Mouse (Mus musculus): Measurements from ENCODE around the gene Catsper4. TPM values are rescaled to one million over a fixed set of nuclear protein-coding genes. Genes with fewer than 3 reads are reported as not detected.

Catsper4 gene
- polyA plus RNA-seq, 1 experiment: not detected

GRCm38 (mm10) chr4:134199371-134199770 lies 27.8 kb downstream of the Catsper4 start:
- TF ChIP-seq FLI1 (IDR thresholded peaks at IDR 0.05; ENCODE audit: low read length) (no peak), GATA1 (IDR thresholded peaks at IDR 0.05; ENCODE audit: borderline replicate concordance, low read length) (no peak)
- H3K9me3 ChIP-seq: no peaks in the 10 kb centered on the region
- H3K4me1 ChIP-seq: peaks cover 5% of the 10 kb centered on the region; the same call in 1 of the 2 replicates
- H3K27me3 ChIP-seq (replicated peaks): peaks cover 29% of the 10 kb centered on the region
- H3K4me3 ChIP-seq (replicated peaks): no peak overlapping the region
- H3K36me3 ChIP-seq (replicated peaks; ENCODE audit: low read length): no peaks in the 10 kb centered on the region

- Histone ChIP-seq H3K36me3 (replicated peaks; ENCODE audit: low read length) (peaks cover 5% of the 10 kb centered on the region), H3K4me3 (replicated peaks) (peak overlapping the region; percentile 98)
- no peak for TF ChIP-seq GATA1 (IDR thresholded peaks at IDR 0.05; ENCODE audit: borderline replicate concordance, low read length)
- no peak for TF ChIP-seq FLI1 (IDR thresholded peaks at IDR 0.05; ENCODE audit: low read length)
These were observed 40.9 kb downstream of the Catsper4 start for GRCm38 (mm10) chr4:134186268-134186667.

GRCm38 (mm10) chr4:134185569-134185968 lies 41.6 kb downstream of the Catsper4 start:
- peak overlapping the region; percentile 98 for H3K4me3 ChIP-seq (replicated peaks)
- no peaks in the 10 kb centered on the region for H3K9me3 ChIP-seq
- TF ChIP-seq FLI1 (IDR thresholded peaks at IDR 0.05; ENCODE audit: low read length) (no peak), GATA1 (IDR thresholded peaks at IDR 0.05; ENCODE audit: borderline replicate concordance, low read length) (no peak)

More at GRCm38 (mm10) chr4:134186268-134186667, 40.9 kb downstream of the Catsper4 start:
- H3K4me1 ChIP-seq: peaks cover 31% of the 10 kb centered on the region
- H3K9me3 ChIP-seq: no peaks in the 10 kb centered on the region
- peaks cover 2% of the 10 kb centered on the region for H3K27me3 ChIP-seq (replicated peaks)

GRCm38 (mm10) chr4:134183711-134184110 lies 43.5 kb downstream of the Catsper4 start:
- no peaks in the 10 kb centered on the region for H3K9me3 ChIP-seq
- TF ChIP-seq FLI1 (IDR thresholded peaks at IDR 0.05; ENCODE audit: low read length): no peak
- no peak for TF ChIP-seq GATA1 (IDR thresholded peaks at IDR 0.05; ENCODE audit: borderline replicate concordance, low read length)
- peaks cover 39% of the 10 kb centered on the region for H3K4me1 ChIP-seq
- H3K4me3 ChIP-seq (replicated peaks): no peak overlapping the region
- H3K27me3 ChIP-seq (replicated peaks): no peaks in the 10 kb centered on the region
- H3K36me3 ChIP-seq (replicated peaks; ENCODE audit: low read length): peaks cover 12% of the 10 kb centered on the region

More at GRCm38 (mm10) chr4:134185569-134185968, 41.6 kb downstream of the Catsper4 start:
- peaks cover 12% of the 10 kb centered on the region for H3K36me3 ChIP-seq (replicated peaks; ENCODE audit: low read length)
- peaks cover 38% of the 10 kb centered on the region for H3K4me1 ChIP-seq
- H3K27me3 ChIP-seq (replicated peaks): peaks cover 2% of the 10 kb centered on the region

- H3K9me3 ChIP-seq: no peaks in the 10 kb centered on the region
- peaks cover 12% of the 10 kb centered on the region for H3K36me3 ChIP-seq (replicated peaks; ENCODE audit: low read length)
- H3K4me1 ChIP-seq: peaks cover 47% of the 10 kb centered on the region
- H3K4me3 ChIP-seq (replicated peaks): no peak overlapping the region
- no peaks in the 10 kb centered on the region for H3K27me3 ChIP-seq (replicated peaks)
- TF ChIP-seq FLI1 (IDR thresholded peaks at IDR 0.05; ENCODE audit: low read length) (no peak), GATA1 (IDR thresholded peaks at IDR 0.05; ENCODE audit: borderline replicate concordance, low read length) (no peak)
These were observed 45.4 kb downstream of the Catsper4 start for GRCm38 (mm10) chr4:134181825-134182224.

GRCm38 (mm10) chr4:134181112-134181511 lies 46.1 kb downstream of the Catsper4 start:
- no peak for TF ChIP-seq FLI1 (IDR thresholded peaks at IDR 0.05; ENCODE audit: low read length)
- TF ChIP-seq GATA1 (IDR thresholded peaks at IDR 0.05; ENCODE audit: borderline replicate concordance, low read length): no peak
- Histone ChIP-seq H3K36me3 (replicated peaks; ENCODE audit: low read length) (peaks cover 19% of the 10 kb centered on the region), H3K27me3 (replicated peaks) (no peaks in the 10 kb centered on the region), H3K9me3 (no peaks in the 10 kb centered on the region), H3K4me1 (peaks cover 44% of the 10 kb centered on the region), H3K4me3 (replicated peaks) (no peak overlapping the region)

- no peak overlapping the region for H3K4me3 ChIP-seq (replicated peaks)
- no peaks in the 10 kb centered on the region for H3K27me3 ChIP-seq (replicated peaks)
- peaks cover 43% of the 10 kb centered on the region for H3K36me3 ChIP-seq (replicated peaks; ENCODE audit: low read length)
- TF ChIP-seq FLI1 (IDR thresholded peaks at IDR 0.05; ENCODE audit: low read length) (no peak), GATA1 (IDR thresholded peaks at IDR 0.05; ENCODE audit: borderline replicate concordance, low read length) (no peak)
- H3K4me1 ChIP-seq: peaks cover under 1% of the 10 kb centered on the region; the same call in 1 of the 2 replicates
- no peaks in the 10 kb centered on the region for H3K9me3 ChIP-seq
These were observed 54.8 kb downstream of the Catsper4 start for GRCm38 (mm10) chr4:134172391-134172790.

- Histone ChIP-seq H3K4me1 (peaks cover 4% of the 10 kb centered on the region; the same call in 1 of the 2 replicates), H3K36me3 (replicated peaks; ENCODE audit: low read length) (peaks cover 46% of the 10 kb centered on the region), H3K4me3 (replicated peaks) (no peak overlapping the region), H3K27me3 (replicated peaks) (no peaks in the 10 kb centered on the region), H3K9me3 (no peaks in the 10 kb centered on the region)
- TF ChIP-seq FLI1 (IDR thresholded peaks at IDR 0.05; ENCODE audit: low read length): no peak
- no peak for TF ChIP-seq GATA1 (IDR thresholded peaks at IDR 0.05; ENCODE audit: borderline replicate concordance, low read length)
These were observed 60.3 kb downstream of the Catsper4 start for GRCm38 (mm10) chr4:134166906-134167305.

GRCm38 (mm10) chr4:134165548-134166465 lies 61.4 kb downstream of the Catsper4 start:
- Histone ChIP-seq H3K4me3 (replicated peaks) (no peak overlapping the region), H3K9me3 (no peaks in the 10 kb centered on the region), H3K36me3 (replicated peaks; ENCODE audit: low read length) (peaks cover 38% of the 10 kb centered on the region), H3K27me3 (replicated peaks) (no peaks in the 10 kb centered on the region), H3K4me1 (peaks cover 4% of the 10 kb centered on the region; the same call in 1 of the 2 replicates)
- no peak for TF ChIP-seq GATA1 (IDR thresholded peaks at IDR 0.05; ENCODE audit: borderline replicate concordance, low read length)
- TF ChIP-seq FLI1 (IDR thresholded peaks at IDR 0.05; ENCODE audit: low read length): no peak

- H3K27me3 ChIP-seq (replicated peaks): no peaks in the 10 kb centered on the region
- no peak overlapping the region for H3K4me3 ChIP-seq (replicated peaks)
- no peak for TF ChIP-seq GATA1 (IDR thresholded peaks at IDR 0.05; ENCODE audit: borderline replicate concordance, low read length)
- TF ChIP-seq FLI1 (IDR thresholded peaks at IDR 0.05; ENCODE audit: low read length): no peak
These were observed 62.2 kb downstream of the Catsper4 start for GRCm38 (mm10) chr4:134165024-134165423.

More at GRCm38 (mm10) chr4:134165024-134165423, 62.2 kb downstream of the Catsper4 start:
- H3K9me3 ChIP-seq: no peaks in the 10 kb centered on the region
- H3K36me3 ChIP-seq (replicated peaks; ENCODE audit: low read length): peaks cover 34% of the 10 kb centered on the region
- peaks cover 4% of the 10 kb centered on the region; the same call in 1 of the 2 replicates for H3K4me1 ChIP-seq

Data from megakaryocyte, embryonic 14.5 days (primary cell).